Mouse (Mus musculus): Measurements from ENCODE around the gene Chchd6. TPM values are rescaled to one million over a fixed set of nuclear protein-coding genes. Genes with fewer than 3 reads are reported as not detected.

Gene Chchd6
- polyA plus RNA-seq, 1 experiment, result 154 TPM

GRCm38 (mm10) chr6:89413481-89413884, 182.0 kb downstream of the Chchd6 start:
- no peak for DNase-seq (ENCODE audit: extremely low spot score in 1 of 2, low spot score in 1 of 2)

GRCm38 (mm10) chr6:89412562-89412961, 182.9 kb downstream of the Chchd6 start:
- no peak for DNase-seq (ENCODE audit: extremely low spot score in 1 of 2, low spot score in 1 of 2)

- DNase-seq (ENCODE audit: extremely low spot score in 1 of 2, low spot score in 1 of 2), result no peak
Observed at GRCm38 (mm10) chr6:89409041-89409440, 186.4 kb downstream of the Chchd6 start.

- no peak for DNase-seq (ENCODE audit: extremely low spot score in 1 of 2, low spot score in 1 of 2)
Observed at GRCm38 (mm10) chr6:89408259-89408658, 187.2 kb downstream of the Chchd6 start.

- no peak for DNase-seq (ENCODE audit: extremely low spot score in 1 of 2, low spot score in 1 of 2)
Observed at GRCm38 (mm10) chr6:89407247-89407889, 188.1 kb downstream of the Chchd6 start.

GRCm38 (mm10) chr6:89404964-89405363, 190.5 kb downstream of the Chchd6 start:
- no peak for DNase-seq (ENCODE audit: extremely low spot score in 1 of 2, low spot score in 1 of 2)

- DNase-seq (ENCODE audit: extremely low spot score in 1 of 2, low spot score in 1 of 2), result no peak
Observed at GRCm38 (mm10) chr6:89403257-89404225, 191.9 kb downstream of the Chchd6 start.

- DNase-seq (ENCODE audit: extremely low spot score in 1 of 2, low spot score in 1 of 2), result no peak
Observed at GRCm38 (mm10) chr6:89402406-89402805, 193.0 kb downstream of the Chchd6 start.

GRCm38 (mm10) chr6:89399564-89399963, 195.9 kb downstream of the Chchd6 start:
- DNase-seq (ENCODE audit: extremely low spot score in 1 of 2, low spot score in 1 of 2), result no peak

- no peak for DNase-seq (ENCODE audit: extremely low spot score in 1 of 2, low spot score in 1 of 2)
Observed at GRCm38 (mm10) chr6:89397919-89398318, 197.5 kb downstream of the Chchd6 start.

GRCm38 (mm10) chr6:89393820-89394219, 201.6 kb downstream of the Chchd6 start:
- peak in 1 of 2 experiments; percentile 25 for DNase-seq (ENCODE audit: extremely low spot score in 1 of 2, low spot score in 1 of 2)

- DNase-seq (ENCODE audit: extremely low spot score in 1 of 2, low spot score in 1 of 2), result no peak
Observed at GRCm38 (mm10) chr6:89392213-89392612, 203.2 kb downstream of the Chchd6 start.

GRCm38 (mm10) chr6:89389771-89390170, 205.7 kb downstream of the Chchd6 start:
- DNase-seq (ENCODE audit: extremely low spot score in 1 of 2, low spot score in 1 of 2), result no peak

GRCm38 (mm10) chr6:89386956-89387355, 208.5 kb downstream of the Chchd6 start:
- no peak for DNase-seq (ENCODE audit: extremely low spot score in 1 of 2, low spot score in 1 of 2)

GRCm38 (mm10) chr6:89384699-89385098, 210.8 kb downstream of the Chchd6 start:
- DNase-seq (ENCODE audit: extremely low spot score in 1 of 2, low spot score in 1 of 2), result no peak

- no peak for DNase-seq (ENCODE audit: extremely low spot score in 1 of 2, low spot score in 1 of 2)
Observed at GRCm38 (mm10) chr6:89381851-89382250, 213.6 kb downstream of the Chchd6 start.

- no peak for DNase-seq (ENCODE audit: extremely low spot score in 1 of 2, low spot score in 1 of 2)
Observed at GRCm38 (mm10) chr6:89381172-89381571, 214.3 kb downstream of the Chchd6 start.

- no peak for DNase-seq (ENCODE audit: extremely low spot score in 1 of 2, low spot score in 1 of 2)
Observed at GRCm38 (mm10) chr6:89380751-89381150, 214.7 kb downstream of the Chchd6 start.

- DNase-seq (ENCODE audit: extremely low spot score in 1 of 2, low spot score in 1 of 2), result no peak
Observed at GRCm38 (mm10) chr6:89378264-89378663, 217.2 kb downstream of the Chchd6 start.

GRCm38 (mm10) chr6:89368812-89369211, 226.6 kb downstream of the Chchd6 start:
- no peak for DNase-seq (ENCODE audit: extremely low spot score in 1 of 2, low spot score in 1 of 2)

GRCm38 (mm10) chr6:89364342-89364741, 231.1 kb downstream of the Chchd6 start:
- no peak for DNase-seq (ENCODE audit: extremely low spot score in 1 of 2, low spot score in 1 of 2)

GRCm38 (mm10) chr6:89363107-89363451, 232.4 kb downstream of the Chchd6 start:
- DNase-seq (ENCODE audit: extremely low spot score in 1 of 2, low spot score in 1 of 2), result no peak
